Mouse (Mus musculus): ENCODE measurements around the gene Pnrc2.

Pnrc2 gene

DNA sequence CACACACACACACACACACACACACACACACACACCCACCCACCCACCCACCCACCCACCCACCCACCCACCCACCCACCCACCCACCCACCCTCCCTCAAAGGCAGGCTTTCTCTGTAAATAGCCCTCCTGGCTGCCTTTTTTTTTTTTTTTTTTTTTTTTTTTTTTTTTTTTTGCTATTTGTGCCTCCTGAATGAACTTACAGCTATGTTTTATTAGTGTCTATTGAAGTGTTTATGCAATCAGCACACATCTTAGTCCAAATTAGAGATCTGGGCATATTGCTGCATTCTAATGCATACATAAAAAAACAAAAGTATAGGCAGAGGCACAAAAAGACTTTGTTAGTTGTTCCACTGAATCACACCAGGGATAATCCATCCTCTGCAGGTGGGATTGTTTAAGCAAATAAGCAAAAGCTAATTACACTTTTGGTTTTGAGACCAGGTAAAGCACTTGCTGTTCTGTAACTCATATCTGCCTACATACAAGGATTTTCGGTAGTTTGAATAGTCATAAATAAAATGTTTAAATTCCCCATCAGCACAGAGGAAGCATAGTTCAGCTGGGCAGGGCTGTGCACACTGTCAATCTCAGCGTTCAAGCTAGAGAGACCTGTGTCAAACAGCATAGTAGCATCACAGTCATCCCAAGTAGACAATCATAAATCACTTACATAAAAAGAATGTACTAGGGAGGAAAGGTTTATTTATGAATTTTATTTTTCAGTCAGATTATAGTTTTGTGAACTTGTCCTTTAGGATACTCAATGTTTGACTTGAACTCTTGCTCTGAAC, 3.2 kb downstream of the Pnrc2 start:
- DNase-seq (ENCODE audit: low read depth, low spot score), result no peak

DNA sequence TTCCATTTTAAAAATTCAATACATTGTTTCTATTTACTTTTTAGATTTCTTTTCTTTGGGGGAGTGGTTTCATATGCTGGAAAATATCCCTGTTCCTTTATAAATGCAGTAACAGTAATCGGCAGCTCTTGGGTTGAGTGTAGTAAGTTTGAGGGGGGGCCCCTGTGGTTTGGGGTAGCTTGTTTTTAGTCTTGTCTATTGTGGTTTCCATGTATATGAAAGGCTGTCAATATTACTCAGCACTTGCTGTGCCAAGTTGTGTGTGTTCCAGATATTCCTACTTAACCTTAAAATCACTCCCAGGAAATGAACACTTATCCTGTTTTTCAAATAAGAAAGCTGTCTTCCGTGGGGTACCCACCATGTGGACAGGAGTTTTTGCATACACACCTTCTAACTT, 4.7 kb downstream of the Pnrc2 start:
- DNase-seq (ENCODE audit: low read depth, low spot score), result no peak

DNA sequence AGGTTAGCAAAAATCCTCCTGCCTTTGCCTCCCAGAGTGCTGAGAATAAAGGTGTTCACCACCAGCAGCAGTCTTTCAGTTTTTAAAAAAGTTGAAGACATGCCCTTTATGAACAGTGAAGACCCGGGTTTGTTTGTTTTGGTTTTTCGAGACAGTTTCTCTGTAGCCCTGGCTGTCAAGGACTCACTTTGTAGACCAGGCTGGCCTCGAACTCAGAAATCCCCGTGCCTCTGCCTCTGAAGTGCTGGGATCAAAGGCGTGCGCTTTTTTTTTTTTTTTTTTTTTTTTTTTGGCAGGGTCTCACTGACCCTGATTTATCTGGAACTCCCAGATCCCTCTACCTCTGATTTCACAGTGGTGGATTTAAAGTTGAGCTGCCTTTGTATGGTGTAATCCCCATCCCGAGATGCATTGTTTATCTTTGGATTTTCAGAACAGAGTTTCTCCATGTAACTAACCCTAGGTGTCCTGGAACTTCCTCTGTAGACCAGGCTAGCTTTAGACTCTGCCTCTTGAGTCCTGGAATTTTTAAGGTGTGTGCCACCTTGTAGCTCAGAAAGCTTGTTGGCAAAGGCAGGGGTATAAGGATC, 16.0 kb downstream of the Pnrc2 start:
- DNase-seq (ENCODE audit: low read depth, low spot score), result no peak

DNA sequence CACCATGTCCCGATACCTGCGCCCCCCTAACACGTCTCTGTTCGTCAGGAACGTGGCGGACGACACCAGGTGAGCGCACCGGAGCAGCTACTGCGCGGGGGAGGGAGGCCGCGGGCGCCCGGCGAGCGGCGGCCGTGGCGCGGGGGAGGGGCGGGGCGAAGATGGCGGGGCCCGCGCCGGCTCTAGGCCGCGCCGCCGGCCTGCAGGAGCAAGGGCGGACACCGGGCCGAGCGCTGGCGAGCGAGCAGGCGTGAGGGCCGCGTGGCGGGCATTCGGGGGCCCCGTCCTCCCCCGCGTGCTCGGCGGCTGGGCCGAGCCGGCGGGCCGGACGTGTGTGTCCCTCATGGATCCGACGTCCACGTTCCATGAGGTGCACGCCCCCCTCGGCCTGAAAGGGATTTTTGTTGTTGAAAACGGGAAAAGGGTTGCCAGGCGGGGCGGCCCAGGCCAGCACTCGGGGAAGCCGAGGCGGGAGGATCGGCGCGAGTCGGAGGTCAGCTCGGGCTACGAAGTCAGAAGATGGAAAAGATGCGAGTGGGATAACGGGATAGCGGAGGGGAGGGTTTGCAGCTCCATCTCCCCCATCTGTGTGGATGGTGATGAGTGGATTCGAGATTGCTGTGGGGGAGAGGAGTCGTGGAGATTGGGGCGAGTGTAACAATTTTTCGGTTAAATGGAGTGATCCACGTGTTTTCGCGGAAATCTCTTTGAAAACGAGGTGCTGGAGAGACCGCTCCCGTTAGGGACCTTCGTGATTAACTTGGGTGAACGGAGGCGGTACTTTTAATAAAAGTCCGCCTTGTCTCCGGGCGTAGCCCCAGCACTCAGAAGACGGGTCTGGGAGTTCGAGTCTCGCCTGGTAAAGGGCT, 17.2 kb downstream of the Pnrc2 start:
- peak; percentile 77 for DNase-seq (ENCODE audit: low read depth, low spot score)

DNA sequence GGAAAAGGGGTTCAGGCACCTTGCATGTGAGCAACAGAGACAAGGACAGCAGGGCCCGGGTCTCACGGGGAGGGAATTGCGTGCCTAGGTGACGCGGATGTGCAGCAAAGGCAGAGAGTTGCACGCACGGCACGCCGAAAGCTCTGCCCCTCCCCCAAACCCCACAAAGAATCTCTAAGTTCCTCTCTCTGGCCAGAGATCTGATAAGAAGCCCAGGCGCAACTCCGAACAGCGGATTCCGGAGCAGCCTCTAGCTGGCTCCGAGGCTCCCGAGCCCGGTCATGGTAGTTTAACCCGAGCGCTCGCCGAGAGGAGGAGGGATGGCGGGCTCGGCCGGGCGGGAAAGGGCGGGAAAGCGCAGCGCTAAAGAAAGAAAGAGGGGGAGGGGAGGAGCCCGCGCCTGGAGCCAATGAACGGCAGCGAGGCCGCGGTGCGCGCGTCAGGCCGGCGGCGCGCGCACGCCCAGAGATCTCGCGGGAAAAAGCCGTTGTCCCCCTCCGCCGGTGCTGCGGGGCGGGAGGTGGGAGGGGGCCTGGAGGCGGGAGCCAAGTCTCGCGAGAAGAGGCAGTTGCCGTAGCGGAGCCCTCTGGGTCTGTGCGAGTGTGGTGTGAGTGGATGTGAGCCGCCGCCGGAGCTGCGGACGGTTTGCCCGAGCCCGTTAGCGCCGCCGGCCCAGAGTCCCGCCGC, 18.0 kb downstream of the Pnrc2 start, which contains the start of gene Srsf10:
Gene Srsf10, plus strand, starts transcription at position 212 of the 687 bp plus-strand sequence.
- DNase-seq (ENCODE audit: low read depth, low spot score), result peak; percentile 100

DNA sequence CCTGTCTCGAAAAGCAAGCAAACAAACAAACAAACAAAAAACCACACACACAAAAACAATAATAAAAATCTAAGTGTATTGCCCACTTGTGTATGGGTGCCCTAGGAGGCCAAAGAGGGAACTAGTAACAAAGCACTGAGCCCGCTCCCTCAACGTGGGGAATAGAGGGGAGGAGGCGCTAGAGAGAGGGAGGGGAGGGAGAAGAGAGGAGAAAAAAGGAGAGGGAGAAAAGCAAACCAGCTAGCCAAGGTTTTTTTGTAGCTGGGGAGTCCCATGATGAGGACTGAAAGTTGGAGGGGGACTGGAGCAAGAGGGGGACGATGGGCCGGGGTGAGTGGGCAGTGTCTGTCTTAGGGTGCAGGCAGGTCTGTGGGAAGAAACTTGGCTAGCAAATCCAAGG, 18.6 kb downstream of the Pnrc2 start:
- DNase-seq (ENCODE audit: low read depth, low spot score), result peak; percentile 68

DNA sequence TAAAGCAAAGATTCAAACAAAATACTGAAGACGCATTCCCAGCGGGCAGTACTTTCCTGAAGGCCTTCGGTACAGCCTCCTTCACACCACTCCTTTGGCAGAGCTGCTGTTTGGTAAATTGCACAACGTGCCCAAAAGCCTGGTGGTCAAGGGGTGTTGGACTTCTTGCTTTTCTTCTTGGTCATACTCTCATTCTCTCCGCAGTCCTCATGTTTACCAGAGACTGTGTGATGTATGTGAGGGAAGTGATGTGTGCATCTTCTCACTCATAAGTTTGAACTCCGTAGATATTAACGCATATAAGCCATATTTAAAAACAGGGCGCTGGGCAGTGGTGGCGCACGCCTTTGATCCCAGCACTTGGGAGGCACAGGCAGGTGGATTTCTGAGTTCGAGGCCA, 19.0 kb downstream of the Pnrc2 start:
- no peak for DNase-seq (ENCODE audit: low read depth, low spot score)

DNA sequence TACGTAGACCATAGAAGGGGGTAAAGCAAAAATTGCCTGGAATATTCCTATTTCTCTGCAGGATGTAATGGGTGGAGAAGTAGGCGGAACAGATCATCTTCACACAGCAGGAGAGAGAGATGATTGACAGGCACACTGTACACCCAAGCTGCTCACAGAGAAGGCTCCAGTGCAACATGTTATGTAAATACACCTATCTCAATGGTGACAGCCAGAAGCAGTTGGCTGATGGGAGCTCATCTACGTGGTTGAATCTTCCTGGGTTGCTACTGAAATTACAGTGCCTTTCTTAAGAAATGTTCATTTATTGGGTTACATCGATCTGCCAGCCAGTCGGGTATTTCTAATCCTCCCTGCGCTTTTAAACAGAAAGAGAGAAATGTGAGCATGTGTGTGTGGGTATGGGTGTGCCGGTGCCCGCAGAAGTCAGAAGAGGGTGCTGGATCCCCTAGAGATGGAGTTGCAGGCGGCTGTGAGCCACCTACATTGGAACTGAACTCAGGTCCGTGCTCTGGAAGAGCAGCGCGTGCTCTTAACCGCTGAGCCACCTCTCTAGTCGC, 19.6 kb downstream of the Pnrc2 start:
- DNase-seq (ENCODE audit: low read depth, low spot score), result no peak

DNA sequence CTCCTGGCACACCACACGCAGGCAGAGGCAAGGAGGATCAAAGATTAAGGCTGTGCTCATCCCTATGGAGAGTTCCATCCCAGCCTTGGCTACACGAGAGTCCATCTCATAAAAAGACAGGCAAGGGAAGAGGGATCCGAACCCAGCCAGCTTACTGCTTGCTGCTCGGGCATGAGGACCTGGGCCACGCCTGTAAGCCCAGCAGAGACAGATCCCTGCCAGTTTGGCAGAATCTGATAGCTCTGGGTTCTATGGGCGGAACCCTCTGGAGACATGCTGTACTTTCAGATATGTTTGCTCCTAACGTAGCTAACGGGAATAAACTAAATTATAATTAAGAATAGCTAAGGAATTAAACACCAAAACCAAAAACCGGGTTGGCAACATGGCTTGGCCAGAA, 21.7 kb downstream of the Pnrc2 start:
- no peak for DNase-seq (ENCODE audit: low read depth, low spot score)

DNA sequence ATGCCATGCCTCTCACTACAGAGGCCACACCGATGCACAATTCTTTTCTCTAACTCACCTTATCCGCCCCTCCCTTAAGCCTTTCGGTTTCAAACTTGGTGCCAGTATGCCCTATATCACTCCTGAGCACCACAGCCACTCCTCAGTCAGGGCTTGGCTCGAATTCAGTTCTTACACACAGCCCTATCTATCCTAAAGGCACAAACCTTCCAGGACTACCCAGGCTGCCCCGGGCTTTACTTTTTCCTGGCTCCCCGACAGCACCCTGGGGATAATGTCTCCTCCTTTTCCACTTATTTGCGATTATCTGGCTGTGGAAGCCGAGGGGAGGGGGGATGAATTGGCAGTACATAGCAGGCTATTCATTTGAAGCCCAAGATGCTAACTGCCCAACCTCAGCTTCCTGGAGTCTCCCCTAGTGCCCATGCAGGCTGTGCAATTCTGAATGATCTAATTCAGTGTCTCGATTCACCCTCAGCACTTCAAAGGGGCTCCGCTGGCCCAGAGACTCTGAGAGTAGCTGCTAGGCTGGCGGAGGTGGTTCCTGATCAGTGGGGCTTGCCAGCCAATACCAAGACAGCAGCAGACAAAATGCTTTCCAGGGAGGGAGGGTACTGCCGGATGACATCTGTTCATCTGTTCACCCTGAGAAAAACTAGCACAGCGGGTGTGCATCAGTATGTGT, 23.1 kb downstream of the Pnrc2 start:
- DNase-seq (ENCODE audit: low read depth, low spot score), result no peak

DNA sequence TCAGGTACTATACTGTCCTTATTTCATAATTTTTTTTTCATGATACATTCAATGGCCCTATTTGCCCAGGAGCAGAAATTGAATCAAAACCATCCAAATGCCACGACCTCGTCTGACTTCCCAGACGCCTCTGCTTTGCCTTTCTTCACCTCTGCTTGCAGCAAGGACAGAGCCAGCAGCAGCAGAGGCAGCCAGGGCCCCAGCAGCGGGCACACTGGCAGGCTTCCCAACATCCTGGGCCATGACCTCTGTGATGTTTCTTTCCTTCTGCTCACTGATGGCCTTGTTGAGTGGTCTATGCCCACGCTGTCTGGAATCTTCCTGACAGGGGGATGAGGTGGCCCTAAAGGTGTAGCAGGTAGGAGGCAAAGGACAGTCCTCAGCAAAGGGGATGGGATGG, 26.1 kb downstream of the Pnrc2 start:
- DNase-seq (ENCODE audit: low read depth, low spot score), result no peak

DNA sequence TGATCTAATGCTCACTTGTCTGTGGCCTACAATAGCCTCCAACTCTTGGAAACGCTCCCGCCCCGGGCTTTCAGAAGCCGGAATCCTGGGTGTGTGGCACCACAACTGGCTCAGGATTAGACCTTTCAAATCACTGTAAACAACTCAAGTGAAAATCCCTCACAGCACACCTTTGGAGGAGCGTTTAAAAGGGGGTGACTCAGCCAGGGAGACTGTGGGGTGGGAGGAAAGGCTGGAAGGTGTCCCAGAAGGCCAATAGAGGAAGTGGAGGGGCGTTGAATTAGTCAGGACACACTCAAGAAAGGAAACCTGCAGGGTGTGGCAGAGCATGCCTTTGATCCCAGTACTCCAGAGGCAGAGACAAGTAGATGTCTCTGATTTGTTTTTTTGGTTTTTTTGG, 29.2 kb downstream of the Pnrc2 start:
- DNase-seq (ENCODE audit: low read depth, low spot score), result no peak

DNA sequence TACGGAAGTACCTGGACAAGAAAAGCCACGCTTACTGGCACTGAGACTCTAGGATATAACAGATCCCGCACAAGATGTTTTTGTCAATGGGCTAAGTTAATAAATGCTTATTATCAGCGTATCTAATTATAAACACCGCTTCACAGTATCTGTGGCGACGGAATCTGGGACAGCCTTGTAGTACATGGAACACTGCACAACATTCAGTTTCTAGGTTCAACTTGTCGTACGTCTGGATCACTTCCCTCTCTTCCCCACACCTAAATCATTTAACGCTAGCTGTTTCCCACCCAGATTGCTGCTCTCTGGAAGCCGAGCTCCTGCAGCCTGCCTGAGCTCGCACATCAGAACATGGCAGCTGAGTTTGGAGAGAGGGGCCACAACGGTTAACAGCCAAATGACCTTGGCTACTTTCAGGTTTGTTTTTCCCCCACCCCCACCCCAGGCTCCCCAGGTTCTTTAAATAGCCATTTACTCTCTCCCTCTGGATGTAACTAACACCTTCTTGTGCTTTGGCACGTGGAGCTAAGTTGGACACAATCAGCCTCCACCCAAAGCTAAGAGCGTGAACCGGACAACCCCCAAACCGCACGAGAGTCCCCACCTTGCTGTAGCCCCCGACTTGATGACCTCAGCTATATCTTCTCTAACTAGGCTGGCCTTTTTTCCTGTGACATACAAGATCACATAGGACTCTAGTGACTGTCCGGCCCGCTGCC, 34.2 kb downstream of the Pnrc2 start:
- DNase-seq (ENCODE audit: low read depth, low spot score), result no peak

DNA sequence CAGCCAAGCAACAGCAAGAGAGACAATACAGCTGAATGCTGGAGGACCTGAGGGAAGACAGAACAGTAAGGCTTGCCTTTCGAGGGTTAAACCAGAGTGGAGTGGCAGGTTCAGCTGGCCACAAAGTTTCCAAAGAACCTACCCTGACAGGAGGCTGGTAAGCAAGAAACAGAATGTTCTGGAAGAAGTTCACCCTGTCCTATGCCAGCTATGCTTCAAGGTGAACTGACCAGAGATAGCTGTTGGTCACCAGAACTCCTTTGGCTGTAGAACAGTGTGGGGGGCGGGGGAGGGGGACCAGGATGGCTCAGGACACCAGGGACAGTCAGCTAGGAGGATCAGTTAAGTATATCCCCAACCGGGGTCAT, 34.7 kb downstream of the Pnrc2 start:
- DNase-seq (ENCODE audit: low read depth, low spot score), result no peak

DNA sequence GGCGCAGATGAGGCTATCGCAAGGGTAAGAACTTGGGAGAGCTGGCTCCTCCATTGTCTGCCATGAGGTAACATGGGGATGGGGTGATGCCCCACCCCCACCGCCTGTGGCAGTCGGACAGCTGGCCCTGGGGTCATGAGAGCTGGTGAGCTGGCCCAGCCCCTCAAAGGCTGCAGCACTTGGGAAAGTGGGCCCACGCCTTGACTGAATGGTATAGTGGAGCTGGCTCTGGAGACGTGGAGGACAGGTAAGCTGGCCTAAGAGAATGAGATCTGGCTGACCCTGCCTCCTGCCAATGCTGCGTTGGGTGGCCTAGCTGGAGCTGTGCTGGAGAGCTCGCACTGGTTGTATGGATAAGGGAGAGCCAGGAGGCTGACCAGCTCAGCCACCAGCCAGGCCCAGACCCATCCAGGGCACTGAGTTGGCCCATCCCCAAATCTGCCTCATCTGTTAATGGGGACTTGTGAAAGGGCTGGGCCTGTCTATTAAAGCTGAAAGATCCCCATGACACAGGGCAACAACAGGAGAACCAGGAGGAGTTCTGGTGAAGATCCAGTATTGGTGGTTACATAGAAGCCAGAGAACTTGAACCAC, 39.4 kb downstream of the Pnrc2 start:
- no peak for DNase-seq (ENCODE audit: low read depth, low spot score)

DNA sequence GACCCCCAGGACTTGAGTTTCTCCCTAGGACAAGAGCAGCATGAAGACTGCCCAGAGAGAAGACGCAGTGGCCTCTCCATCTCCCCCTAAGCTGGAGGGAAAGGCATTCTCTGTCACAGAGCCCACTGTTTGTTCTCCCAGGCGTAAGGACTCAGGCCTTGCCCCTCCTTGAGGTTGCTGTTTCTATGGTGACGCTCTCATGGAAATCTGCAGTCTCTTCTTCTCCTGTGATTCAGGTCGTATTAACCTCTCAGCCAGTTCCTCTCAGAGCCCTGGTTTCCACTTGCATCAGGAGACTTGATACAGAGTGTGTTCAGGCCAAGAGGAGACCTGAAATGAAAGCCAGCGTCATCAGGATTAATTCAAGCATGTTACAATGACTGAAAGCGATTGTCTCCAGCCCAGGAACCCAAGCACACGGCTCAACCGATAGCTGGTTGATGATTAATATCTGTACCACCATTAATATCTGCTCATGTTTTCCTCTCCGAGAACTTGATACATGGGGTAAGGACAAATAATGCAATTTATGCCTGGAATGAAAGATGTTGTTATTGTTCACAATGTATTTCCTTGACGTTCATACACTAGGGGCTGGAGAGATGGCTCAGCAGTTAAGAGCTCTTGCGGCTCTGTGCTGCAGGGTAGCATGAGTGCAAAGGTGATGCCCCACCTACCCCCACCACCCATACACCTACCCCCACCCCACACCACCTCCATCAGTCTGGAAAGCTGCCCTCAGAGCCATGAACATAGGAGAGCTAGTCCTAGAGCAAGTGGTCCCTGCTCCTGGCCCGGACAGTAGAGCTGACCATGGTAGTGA, 40.1 kb downstream of the Pnrc2 start:
- no peak for DNase-seq (ENCODE audit: low read depth, low spot score)

DNA sequence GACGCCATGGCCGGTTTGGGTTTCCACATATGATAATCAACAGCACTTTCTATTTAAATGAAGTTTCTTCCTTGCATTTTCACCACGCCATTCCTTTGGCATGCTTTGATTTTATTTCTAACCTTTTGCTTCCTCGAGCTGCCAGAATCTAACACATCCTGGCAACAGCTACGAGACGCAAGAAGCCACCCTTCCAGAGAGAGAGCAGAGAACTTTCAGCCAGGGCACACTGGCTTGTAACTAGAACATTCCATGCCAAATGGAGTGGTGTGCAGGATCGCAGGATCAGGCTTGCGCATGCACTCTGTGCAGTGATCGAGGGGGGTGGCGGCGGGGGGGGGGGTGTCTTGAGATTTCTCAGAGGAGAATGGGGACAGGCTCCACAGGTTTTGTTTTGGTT, 41.6 kb downstream of the Pnrc2 start:
- no peak for DNase-seq (ENCODE audit: low read depth, low spot score)

DNA sequence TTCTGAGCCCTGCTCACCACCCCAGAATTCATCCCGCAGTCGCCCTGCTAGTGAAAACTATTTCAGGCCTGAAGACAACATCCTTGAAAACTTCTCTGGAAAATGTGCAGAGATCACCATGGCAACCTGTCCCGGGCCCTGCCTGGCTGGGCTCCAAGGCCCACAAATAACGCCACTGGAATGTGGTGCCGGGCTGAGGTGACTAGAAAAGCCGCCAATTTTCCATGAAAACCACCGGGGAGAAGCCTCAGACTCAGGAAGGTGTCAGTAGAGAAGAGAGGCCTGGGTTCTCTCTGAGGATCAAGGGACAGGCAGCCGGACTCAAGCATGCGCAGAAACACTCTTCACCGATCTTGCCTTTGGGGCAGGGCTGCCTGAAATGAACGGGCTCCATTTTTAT, 45.2 kb downstream of the Pnrc2 start:
- DNase-seq (ENCODE audit: low read depth, low spot score), result peak; percentile 79

DNA sequence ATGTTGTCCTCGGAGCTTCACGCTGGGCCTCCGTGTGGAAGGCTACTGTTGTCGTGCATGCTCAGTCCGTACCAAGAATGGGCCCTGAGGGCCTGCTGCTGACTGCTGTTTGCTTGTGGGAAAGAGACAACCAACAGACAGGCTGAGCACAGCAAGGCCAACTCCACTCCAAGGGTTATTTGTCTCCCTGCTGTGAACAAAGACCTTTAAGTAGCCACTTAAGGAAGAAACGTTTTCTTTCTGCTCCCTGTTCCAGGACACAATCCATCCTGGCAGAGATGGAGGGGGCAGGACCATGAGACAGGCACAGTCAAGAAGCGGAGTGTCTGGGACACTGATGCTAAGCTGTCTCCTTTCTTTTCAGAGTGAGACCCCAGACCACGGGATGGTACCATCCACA, 49.4 kb downstream of the Pnrc2 start:
- DNase-seq (ENCODE audit: low read depth, low spot score), result peak; percentile 90
